Mouse (Mus musculus): Measurements from ENCODE around the gene Papln.

Papln gene

GRCm38 (mm10) chr12:83763311-83764043 is at the start of gene Papln:
TSS of gene Papln (plus strand) at chr12:83763634.
- DNase-seq (ENCODE audit: low spot score in 2 of 2): no peak

- DNase-seq (ENCODE audit: low spot score in 2 of 2): no peak
These were observed 49.7 kb upstream of the Papln start for GRCm38 (mm10) chr12:83713749-83714148.

GRCm38 (mm10) chr12:83716416-83717184 is 46.8 kb upstream of the Papln start:
- DNase-seq (ENCODE audit: low spot score in 2 of 2): peak in 1 of 2 experiments; percentile 33

GRCm38 (mm10) chr12:83719431-83719830 is 44.0 kb upstream of the Papln start:
- no peak for DNase-seq (ENCODE audit: low spot score in 2 of 2)

GRCm38 (mm10) chr12:83721281-83721680 is 42.2 kb upstream of the Papln start:
- DNase-seq (ENCODE audit: low spot score in 2 of 2): peak in 1 of 2 experiments; percentile 44

- no peak for DNase-seq (ENCODE audit: low spot score in 2 of 2)
These were observed 40.4 kb upstream of the Papln start for GRCm38 (mm10) chr12:83723037-83723436.

- no peak for DNase-seq (ENCODE audit: low spot score in 2 of 2)
These were observed 36.7 kb upstream of the Papln start for GRCm38 (mm10) chr12:83726510-83727308.

GRCm38 (mm10) chr12:83732225-83732624 is 31.2 kb upstream of the Papln start:
- DNase-seq (ENCODE audit: low spot score in 2 of 2): no peak

- DNase-seq (ENCODE audit: low spot score in 2 of 2): no peak
These were observed 29.4 kb upstream of the Papln start for GRCm38 (mm10) chr12:83734047-83734446.

GRCm38 (mm10) chr12:83736236-83736635 is 27.2 kb upstream of the Papln start:
- DNase-seq (ENCODE audit: low spot score in 2 of 2): no peak

- no peak for DNase-seq (ENCODE audit: low spot score in 2 of 2)
These were observed 24.8 kb upstream of the Papln start for GRCm38 (mm10) chr12:83738651-83739050.

GRCm38 (mm10) chr12:83741722-83742121 is 21.7 kb upstream of the Papln start:
- no peak for DNase-seq (ENCODE audit: low spot score in 2 of 2)

- no peak for DNase-seq (ENCODE audit: low spot score in 2 of 2)
These were observed 20.6 kb upstream of the Papln start for GRCm38 (mm10) chr12:83742834-83743233.

GRCm38 (mm10) chr12:83743712-83744111 is 19.7 kb upstream of the Papln start:
- DNase-seq (ENCODE audit: low spot score in 2 of 2): no peak

GRCm38 (mm10) chr12:83749186-83749585 is 14.2 kb upstream of the Papln start:
- no peak for DNase-seq (ENCODE audit: low spot score in 2 of 2)

GRCm38 (mm10) chr12:83752495-83752894 is 10.9 kb upstream of the Papln start:
- DNase-seq (ENCODE audit: low spot score in 2 of 2): peak in 1 of 2 experiments; percentile 58

GRCm38 (mm10) chr12:83758735-83759134 is 4.7 kb upstream of the Papln start:
- DNase-seq (ENCODE audit: low spot score in 2 of 2): no peak

- no peak for DNase-seq (ENCODE audit: low spot score in 2 of 2)
These were observed 3.2 kb upstream of the Papln start for GRCm38 (mm10) chr12:83760201-83760600.

- no peak for DNase-seq (ENCODE audit: low spot score in 2 of 2)
These were observed 728 bp upstream of the Papln start for GRCm38 (mm10) chr12:83762706-83763105.

- DNase-seq (ENCODE audit: low spot score in 2 of 2): no peak
These were observed 571 bp downstream of the Papln start for GRCm38 (mm10) chr12:83764044-83764365.

- no peak for DNase-seq (ENCODE audit: low spot score in 2 of 2)
These were observed 1.1 kb downstream of the Papln start for GRCm38 (mm10) chr12:83764519-83764918.

- DNase-seq (ENCODE audit: low spot score in 2 of 2): no peak
These were observed 2.6 kb downstream of the Papln start for GRCm38 (mm10) chr12:83765965-83766603.
